Mouse (Mus musculus) bone marrow, adult 2 months (tissue): ENCODE results near the gene Csnka2ip. TPM values are rescaled to one million over a fixed set of nuclear protein-coding genes. Genes with fewer than 3 reads are reported as not detected.

Experiments used
- H3K27ac ChIP-seq: fragments of 200-500 bp; 2 replicates; pipeline ENCODE4 v1.5.1; 2012; ENCODE audit warnings: low read depth, mild to moderate bottlenecking, control low read depth, inconsistent platforms, low read length; ENCODE audit not compliant: control insufficient read depth, poor library complexity, insufficient read depth
- H3K4me1 ChIP-seq: fragments of 200-500 bp; 2 replicates; pipeline ENCODE4 v1.6.1; 2011; ENCODE audit warnings: low read length; ENCODE audit not compliant: control insufficient read depth, insufficient read depth
- H3K4me3 ChIP-seq: fragments of 200-500 bp; replicated peaks from 2 replicates; pipeline ENCODE3; 2011; ENCODE audit warnings: mild to moderate bottlenecking, low read depth, low read length, control low read depth; ENCODE audit not compliant: control insufficient read depth
- CTCF ChIP-seq: fragments of 200-500 bp; IDR thresholded peaks from 2 replicates; pipeline ENCODE4 v1.5.1; 2011; ENCODE audit warnings: low read length, control low read depth; ENCODE audit not compliant: control insufficient read depth, insufficient read depth
- POLR2A ChIP-seq: fragments of 200-500 bp; IDR thresholded peaks from 2 replicates; pipeline ENCODE4 v1.6.1; 2011; ENCODE audit warnings: low read depth, mild to moderate bottlenecking, control low read depth, low read length, borderline replicate concordance; ENCODE audit not compliant: control insufficient read depth
- WGBS: fragments of 180-500 bp; shearing (Covaris S2); methylation state at CpG from one replicate; pipeline ENCODE4 v1.1.7; 2018; 5-methylcytosine and 5-hydroxymethylcytosine counted together
- polyA plus RNA-seq: library from polyadenylated mRNA; stranded (reverse); fragments of >200 nt; gene quantifications from 2 replicates; pipeline ENCODE4 v1.2.4, GENCODE M21; 2011; ENCODE audit warnings: low replicate concordance; ENCODE audit not compliant: missing spikeins, insufficient read depth, insufficient read length

The Csnka2ip gene
- not detected in 2 replicates for polyA plus RNA-seq

- H3K4me3 ChIP-seq = no peak within 1 kb of the TSS
- H3K4me1 ChIP-seq = no peaks in the 10 kb centered on the region
- 79% methylated on average over 1 of the region's 1 CpGs for WGBS
- no peak within 1 kb of the TSS for H3K27ac ChIP-seq
- TF ChIP-seq POLR2A = no peak
- TF ChIP-seq CTCF = no peak
These were observed at the start of gene Csnka2ip for GRCm38 (mm10) chr16:64602308-64602707. TSS of gene Csnka2ip (minus strand) at chr16:64602408.

- H3K27ac ChIP-seq = no peak overlapping the region
- 42% methylated on average over 13 of the region's 13 CpGs for WGBS
- no peak for TF ChIP-seq CTCF
- no peak for TF ChIP-seq POLR2A
- H3K4me1 ChIP-seq = no peaks in the 10 kb centered on the region
- no peak overlapping the region for H3K4me3 ChIP-seq
These were observed 47.5 kb upstream of the Csnka2ip start for GRCm38 (mm10) chr16:64649594-64650290.

- WGBS = 31% methylated on average over 2 of the region's 2 CpGs
- TF ChIP-seq POLR2A (no peak), CTCF (no peak)
- no peaks in the 10 kb centered on the region for H3K4me1 ChIP-seq
- no peak overlapping the region for H3K4me3 ChIP-seq
- H3K27ac ChIP-seq = no peak overlapping the region
These were observed 45.6 kb upstream of the Csnka2ip start for GRCm38 (mm10) chr16:64647771-64648170.

GRCm38 (mm10) chr16:64635110-64635509 lies 32.9 kb upstream of the Csnka2ip start:
- no peak for TF ChIP-seq CTCF
- no peak for TF ChIP-seq POLR2A
- WGBS = 74% methylated on average over 1 of the region's 1 CpGs
- no peak overlapping the region for H3K4me3 ChIP-seq
- H3K27ac ChIP-seq = no peak overlapping the region
- no peaks in the 10 kb centered on the region for H3K4me1 ChIP-seq

GRCm38 (mm10) chr16:64620116-64620515 lies 17.9 kb upstream of the Csnka2ip start:
- Histone ChIP-seq H3K27ac (no peak overlapping the region), H3K4me3 (no peak overlapping the region), H3K4me1 (no peaks in the 10 kb centered on the region)
- 77% methylated on average over 6 of the region's 6 CpGs for WGBS
- TF ChIP-seq POLR2A (no peak), CTCF (no peak)

- no peak for TF ChIP-seq POLR2A
- TF ChIP-seq CTCF = no peak
These were observed 12.4 kb upstream of the Csnka2ip start for GRCm38 (mm10) chr16:64614648-64615047.

GRCm38 (mm10) chr16:64607793-64608192 lies 5.6 kb upstream of the Csnka2ip start:
- 73% methylated on average over 1 of the region's 1 CpGs for WGBS
- no peaks in the 10 kb centered on the region for H3K4me1 ChIP-seq

More at GRCm38 (mm10) chr16:64614648-64615047, 12.4 kb upstream of the Csnka2ip start:
- no peak overlapping the region for H3K4me3 ChIP-seq
- no peaks in the 10 kb centered on the region for H3K4me1 ChIP-seq
- 52% methylated on average over 3 of the region's 3 CpGs for WGBS
- no peak overlapping the region for H3K27ac ChIP-seq

GRCm38 (mm10) chr16:64586825-64587224 lies 15.4 kb downstream of the Csnka2ip start:
- Histone ChIP-seq H3K4me1 (no peaks in the 10 kb centered on the region), H3K27ac (no peak overlapping the region), H3K4me3 (no peak overlapping the region)
- TF ChIP-seq POLR2A (no peak), CTCF (no peak)
- 62% methylated on average over 2 of the region's 2 CpGs for WGBS

More at GRCm38 (mm10) chr16:64607793-64608192, 5.6 kb upstream of the Csnka2ip start:
- Histone ChIP-seq H3K4me3 (no peak overlapping the region), H3K27ac (no peak overlapping the region)
- TF ChIP-seq CTCF (no peak), POLR2A (no peak)
